Mouse (Mus musculus): ENCODE measurements around the gene Slc51a. TPM values are rescaled to one million over a fixed set of nuclear protein-coding genes. Genes with fewer than 3 reads are reported as not detected.

Gene Slc51a
- polyA plus RNA-seq, 1 experiment from 2014 or later, result 0.39 TPM

GRCm38 (mm10) chr16:32516006-32516962 lies 28.6 kb upstream of the Slc51a start:
- WGBS, result 13% methylated on average over 21 of the region's 21 CpGs
- peak overlapping the region; percentile 91 for H3K27ac ChIP-seq (replicated peaks)
- no peaks in the 10 kb centered on the region; the same call in 1 of the 2 replicates for H3K27me3 ChIP-seq (replicated peaks; ENCODE audit: low read depth, poor library complexity, severe bottlenecking)
- no peaks in the 10 kb centered on the region for H3K36me3 ChIP-seq (replicated peaks)
- no peaks in the 10 kb centered on the region for H3K9me3 ChIP-seq
- peak overlapping the region; percentile 45 for H3K4me3 ChIP-seq
- H3K4me1 ChIP-seq, result peaks cover 33% of the 10 kb centered on the region
- peak; percentile 79 for DNase-seq (ENCODE audit: low spot score)

GRCm38 (mm10) chr16:32513948-32514347 lies 26.3 kb upstream of the Slc51a start:
- Histone ChIP-seq H3K27me3 (replicated peaks; ENCODE audit: low read depth, poor library complexity, severe bottlenecking) (no peaks in the 10 kb centered on the region; the same call in 1 of the 2 replicates), H3K9me3 (no peaks in the 10 kb centered on the region), H3K36me3 (replicated peaks) (no peaks in the 10 kb centered on the region), H3K27ac (replicated peaks) (peak overlapping the region; percentile 57), H3K4me3 (no peak overlapping the region), H3K4me1 (peaks cover 47% of the 10 kb centered on the region)
- 90% methylated on average over 6 of the region's 6 CpGs for WGBS
- no peak for DNase-seq (ENCODE audit: low spot score)

- no peaks in the 10 kb centered on the region for H3K36me3 ChIP-seq (replicated peaks)
- no peak overlapping the region for H3K4me3 ChIP-seq
- no peak for DNase-seq (ENCODE audit: low spot score)
- H3K27ac ChIP-seq (replicated peaks), result peak overlapping the region; percentile 62; the same call in 1 of the 2 replicates
- H3K9me3 ChIP-seq, result no peaks in the 10 kb centered on the region
- no peaks in the 10 kb centered on the region; the same call in 1 of the 2 replicates for H3K27me3 ChIP-seq (replicated peaks; ENCODE audit: low read depth, poor library complexity, severe bottlenecking)
- H3K4me1 ChIP-seq, result peaks cover 48% of the 10 kb centered on the region
- WGBS, result 92% methylated on average over 6 of the region's 6 CpGs
Measured at GRCm38 (mm10) chr16:32513401-32513800, 25.7 kb upstream of the Slc51a start.

GRCm38 (mm10) chr16:32512921-32513320 lies 25.2 kb upstream of the Slc51a start:
- Histone ChIP-seq H3K4me3 (no peak overlapping the region), H3K27ac (replicated peaks) (peak overlapping the region; percentile 62), H3K4me1 (peaks cover 48% of the 10 kb centered on the region), H3K9me3 (no peaks in the 10 kb centered on the region), H3K36me3 (replicated peaks) (no peaks in the 10 kb centered on the region), H3K27me3 (replicated peaks; ENCODE audit: low read depth, poor library complexity, severe bottlenecking) (no peaks in the 10 kb centered on the region; the same call in 1 of the 2 replicates)
- no peak for DNase-seq (ENCODE audit: low spot score)
- WGBS, result 75% methylated on average over 3 of the region's 3 CpGs

- Histone ChIP-seq H3K27me3 (replicated peaks; ENCODE audit: low read depth, poor library complexity, severe bottlenecking) (no peaks in the 10 kb centered on the region; the same call in 1 of the 2 replicates), H3K4me1 (peaks cover 54% of the 10 kb centered on the region), H3K36me3 (replicated peaks) (no peaks in the 10 kb centered on the region), H3K27ac (replicated peaks) (peak overlapping the region; percentile 66; the same call in 1 of the 2 replicates), H3K4me3 (no peak overlapping the region), H3K9me3 (no peaks in the 10 kb centered on the region)
- WGBS, result 87% methylated on average over 8 of the region's 8 CpGs
- DNase-seq (ENCODE audit: low spot score), result no peak
Measured at GRCm38 (mm10) chr16:32511827-32512490, 24.3 kb upstream of the Slc51a start.

GRCm38 (mm10) chr16:32511338-32511734 lies 23.7 kb upstream of the Slc51a start:
- H3K4me1 ChIP-seq, result peaks cover 48% of the 10 kb centered on the region
- peak overlapping the region; percentile 66 for H3K27ac ChIP-seq (replicated peaks)

GRCm38 (mm10) chr16:32510399-32511337 lies 23.0 kb upstream of the Slc51a start:
- Histone ChIP-seq H3K4me1 (peaks cover 42% of the 10 kb centered on the region), H3K4me3 (no peak overlapping the region), H3K36me3 (replicated peaks) (no peaks in the 10 kb centered on the region), H3K9me3 (no peaks in the 10 kb centered on the region), H3K27me3 (replicated peaks; ENCODE audit: low read depth, poor library complexity, severe bottlenecking) (peaks cover 8% of the 10 kb centered on the region), H3K27ac (replicated peaks) (peak overlapping the region; percentile 66)
- 67% methylated on average over 18 of the region's 18 CpGs for WGBS
- no peak for DNase-seq (ENCODE audit: low spot score)

More at GRCm38 (mm10) chr16:32511338-32511734, 23.7 kb upstream of the Slc51a start:
- H3K4me3 ChIP-seq, result no peak overlapping the region
- H3K9me3 ChIP-seq, result no peaks in the 10 kb centered on the region
- 77% methylated on average over 3 of the region's 3 CpGs for WGBS
- H3K27me3 ChIP-seq (replicated peaks; ENCODE audit: low read depth, poor library complexity, severe bottlenecking), result peaks cover 2% of the 10 kb centered on the region
- DNase-seq (ENCODE audit: low spot score), result no peak
- no peaks in the 10 kb centered on the region for H3K36me3 ChIP-seq (replicated peaks)

- Histone ChIP-seq H3K9me3 (no peaks in the 10 kb centered on the region), H3K4me3 (no peak overlapping the region), H3K27me3 (replicated peaks; ENCODE audit: low read depth, poor library complexity, severe bottlenecking) (peaks cover 17% of the 10 kb centered on the region), H3K4me1 (peaks cover 36% of the 10 kb centered on the region), H3K27ac (replicated peaks) (peak overlapping the region; percentile 66), H3K36me3 (replicated peaks) (no peaks in the 10 kb centered on the region)
- 69% methylated on average over 9 of the region's 9 CpGs for WGBS
- DNase-seq (ENCODE audit: low spot score), result no peak
Measured at GRCm38 (mm10) chr16:32509066-32509942, 21.6 kb upstream of the Slc51a start.

- Histone ChIP-seq H3K27ac (replicated peaks) (peak overlapping the region; percentile 62), H3K27me3 (replicated peaks; ENCODE audit: low read depth, poor library complexity, severe bottlenecking) (peaks cover 18% of the 10 kb centered on the region), H3K9me3 (no peaks in the 10 kb centered on the region), H3K4me1 (peaks cover 40% of the 10 kb centered on the region), H3K36me3 (replicated peaks) (no peaks in the 10 kb centered on the region), H3K4me3 (no peak overlapping the region)
- WGBS, result 49% methylated on average over 3 of the region's 3 CpGs
- DNase-seq (ENCODE audit: low spot score), result no peak
Measured at GRCm38 (mm10) chr16:32508506-32509065, 20.9 kb upstream of the Slc51a start.

- Histone ChIP-seq H3K9me3 (no peaks in the 10 kb centered on the region), H3K4me1 (peaks cover 36% of the 10 kb centered on the region), H3K4me3 (no peak overlapping the region), H3K27me3 (replicated peaks; ENCODE audit: low read depth, poor library complexity, severe bottlenecking) (peaks cover 18% of the 10 kb centered on the region), H3K36me3 (replicated peaks) (no peaks in the 10 kb centered on the region), H3K27ac (replicated peaks) (no peak overlapping the region)
- no peak for DNase-seq (ENCODE audit: low spot score)
- WGBS, result 84% methylated on average over 5 of the region's 5 CpGs
Measured at GRCm38 (mm10) chr16:32508035-32508434, 20.4 kb upstream of the Slc51a start.

GRCm38 (mm10) chr16:32507407-32507806 lies 19.7 kb upstream of the Slc51a start:
- Histone ChIP-seq H3K27me3 (replicated peaks; ENCODE audit: low read depth, poor library complexity, severe bottlenecking) (peaks cover 18% of the 10 kb centered on the region), H3K4me3 (no peak overlapping the region), H3K4me1 (peaks cover 33% of the 10 kb centered on the region), H3K36me3 (replicated peaks) (no peaks in the 10 kb centered on the region), H3K27ac (replicated peaks) (no peak overlapping the region), H3K9me3 (no peaks in the 10 kb centered on the region)
- peak; percentile 73 for DNase-seq (ENCODE audit: low spot score)
- 23% methylated on average over 9 of the region's 9 CpGs for WGBS
